Mouse (Mus musculus) small intestine, adult 2 months (tissue): ENCODE results near the gene Gbe1.

Experiments
- CTCF ChIP-seq: fragments of 200-500 bp; IDR thresholded peaks from 2 replicates; pipeline ENCODE4 v1.5.1; 2012; ENCODE audit warnings: low read depth, mild to moderate bottlenecking, control low read depth, inconsistent platforms, low read length, moderate library complexity, mixed read lengths; ENCODE audit not compliant: insufficient replicate concordance, insufficient read length; ENCODE audit errors: extremely low read depth
- POLR2A ChIP-seq: fragments of 200-500 bp; IDR thresholded peaks from 2 replicates; pipeline ENCODE4 v1.6.1; 2012; ENCODE audit warnings: low read depth, mild to moderate bottlenecking, control low read depth, inconsistent platforms, low read length, moderate library complexity

DNA sequence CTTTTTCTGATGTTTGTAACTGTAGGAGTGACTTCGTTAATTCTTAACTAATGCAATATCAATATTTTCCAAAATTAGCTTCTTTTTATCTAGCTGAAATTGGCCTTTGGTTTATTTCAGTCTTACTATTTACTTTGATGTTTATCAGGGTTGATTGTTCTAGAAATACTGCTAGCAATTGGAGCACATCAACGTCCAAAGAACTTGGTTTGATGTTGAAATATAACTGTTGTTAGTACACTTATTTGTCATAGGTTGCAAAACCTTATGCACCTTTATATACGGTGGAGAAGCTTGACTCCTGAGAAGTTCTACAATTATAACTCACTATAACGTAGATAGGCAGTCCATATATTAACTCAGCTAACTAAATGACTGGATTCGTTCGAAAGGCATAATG lies 14.8 kb downstream of the Gbe1 start:
- TF ChIP-seq POLR2A (no peak), CTCF (no peak)
